Mouse (Mus musculus): ENCODE measurements around the gene Slc7a5. TPM values are rescaled to one million over a fixed set of nuclear protein-coding genes. Genes with fewer than 3 reads are reported as not detected.

Gene Slc7a5
- total and polyA plus RNA-seq, 3 experiments, result 32.6 to 141 (median 127) TPM

DNA sequence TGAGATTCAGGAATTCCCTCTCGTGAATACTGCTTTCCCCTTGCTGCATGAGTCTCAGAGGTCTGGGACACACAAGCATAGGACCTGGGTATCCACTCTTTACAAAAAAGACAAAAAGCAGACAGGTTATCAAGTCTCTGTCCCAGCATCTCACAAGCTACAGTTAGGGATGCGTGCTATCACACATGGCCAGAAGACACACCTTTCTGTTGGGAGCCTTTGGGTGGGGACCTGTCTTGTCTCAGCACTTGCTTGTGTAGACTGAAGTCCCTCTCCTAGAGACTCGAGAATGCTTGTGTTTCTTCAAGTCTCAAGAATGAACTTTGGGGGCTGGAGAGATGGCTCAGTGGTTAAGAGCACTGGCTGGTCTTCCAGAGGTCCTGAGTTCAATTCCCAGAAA lies 5.3 kb upstream of the Slc7a5 start:
- no peak for TF ChIP-seq CTCF (IDR thresholded peaks at IDR 0.05; ENCODE audit: low read depth, low read length)
- no peak for TF ChIP-seq POLR2AphosphoS5 (IDR thresholded peaks at IDR 0.05; ENCODE audit: insufficient replicate concordance, low read depth, low read length)
- no peak for TF ChIP-seq TAL1 (conservative IDR thresholded peaks at IDR 0.05; ENCODE audit: low read depth, low read length)
- no peak for TF ChIP-seq GATA1 (IDR thresholded peaks at IDR 0.05; ENCODE audit: borderline replicate concordance, low read length)
- no peak for TF ChIP-seq GATA2 (IDR thresholded peaks at IDR 0.05; ENCODE audit: borderline replicate concordance, low read depth, low read length)
- Histone ChIP-seq H3K36me3 (replicated peaks) (peaks cover 5% of the 10 kb centered on the region), H3K4me3 (ENCODE audit: low read depth, low read length) (no peak overlapping the region), H3K27me3 (ENCODE audit: insufficient read depth, low read length) (peaks cover 23% of the 10 kb centered on the region), H3K9me3 (replicated peaks) (no peaks in the 10 kb centered on the region), H3K4me1 (ENCODE audit: insufficient read depth, low read depth, low read length) (peaks cover 37% of the 10 kb centered on the region)
- DNase-seq (ENCODE audit: low spot score), result no peak
- ATAC-seq (ENCODE audit: extremely low read depth, insufficient number of reproducible peaks, low FRiP score, poor library complexity, severe bottlenecking), result no peak

DNA sequence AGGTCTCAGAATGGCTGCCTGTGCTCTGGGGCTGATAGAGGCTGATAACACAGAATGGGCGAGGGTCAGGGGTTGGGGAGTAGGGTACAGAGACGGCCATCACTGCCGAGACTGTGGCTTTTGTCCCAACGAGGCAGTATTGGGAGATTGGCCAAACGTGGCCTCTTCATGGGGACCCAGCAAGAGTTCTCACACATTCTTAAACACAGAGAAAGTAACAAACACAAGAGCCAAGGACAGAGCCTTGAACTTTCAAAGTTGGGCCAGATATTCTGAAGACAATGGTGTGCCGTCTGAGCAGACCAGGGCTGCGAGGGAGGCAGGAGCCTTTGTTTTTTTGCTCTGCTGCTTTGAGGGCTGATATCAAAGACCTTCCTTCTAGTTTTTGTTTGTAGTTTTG lies 4.5 kb upstream of the Slc7a5 start:
- H3K36me3 ChIP-seq (replicated peaks), result peaks cover 5% of the 10 kb centered on the region
- peaks cover 16% of the 10 kb centered on the region for H3K27me3 ChIP-seq (ENCODE audit: insufficient read depth, low read length)
- DNase-seq (ENCODE audit: low spot score) (no peak), ATAC-seq (ENCODE audit: extremely low read depth, insufficient number of reproducible peaks, low FRiP score, poor library complexity, severe bottlenecking) (no peak)
- peaks cover 42% of the 10 kb centered on the region for H3K4me1 ChIP-seq (ENCODE audit: insufficient read depth, low read depth, low read length)
- H3K4me3 ChIP-seq (ENCODE audit: low read depth, low read length), result no peak overlapping the region
- H3K9me3 ChIP-seq (replicated peaks), result no peaks in the 10 kb centered on the region
- TF ChIP-seq POLR2AphosphoS5 (IDR thresholded peaks at IDR 0.05; ENCODE audit: insufficient replicate concordance, low read depth, low read length), result no peak
- TF ChIP-seq GATA1 (IDR thresholded peaks at IDR 0.05; ENCODE audit: borderline replicate concordance, low read length), result no peak
- TF ChIP-seq TAL1 (conservative IDR thresholded peaks at IDR 0.05; ENCODE audit: low read depth, low read length), result no peak
- no peak for TF ChIP-seq GATA2 (IDR thresholded peaks at IDR 0.05; ENCODE audit: borderline replicate concordance, low read depth, low read length)
- TF ChIP-seq CTCF (IDR thresholded peaks at IDR 0.05; ENCODE audit: low read depth, low read length), result no peak

DNA sequence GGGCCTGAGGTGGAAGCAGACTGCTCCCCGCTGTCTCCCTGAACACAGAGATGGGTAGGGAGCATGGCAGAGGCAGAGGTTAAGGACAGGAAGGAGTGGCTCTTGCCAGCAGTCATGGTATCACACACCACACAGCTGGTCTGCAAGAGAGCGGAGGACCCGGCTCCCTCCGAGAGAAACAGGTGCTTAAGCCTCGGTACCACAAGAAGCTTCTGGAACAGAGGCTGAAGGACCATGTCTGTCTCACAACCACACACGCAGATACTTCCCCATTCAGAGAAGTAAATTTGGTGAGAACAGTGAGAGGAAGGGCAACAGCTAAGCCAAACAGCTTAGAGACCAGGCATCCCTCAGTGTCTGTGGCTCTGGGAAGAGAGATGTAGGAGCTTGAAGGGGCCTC lies 3.9 kb upstream of the Slc7a5 start:
- peaks cover 5% of the 10 kb centered on the region for H3K36me3 ChIP-seq (replicated peaks)
- H3K4me3 ChIP-seq (ENCODE audit: low read depth, low read length), result no peak overlapping the region
- H3K27me3 ChIP-seq (ENCODE audit: insufficient read depth, low read length), result peaks cover 15% of the 10 kb centered on the region
- DNase-seq (ENCODE audit: low spot score), result no peak
- TF ChIP-seq TAL1 (conservative IDR thresholded peaks at IDR 0.05; ENCODE audit: low read depth, low read length), result no peak
- no peak for TF ChIP-seq GATA1 (IDR thresholded peaks at IDR 0.05; ENCODE audit: borderline replicate concordance, low read length)
- TF ChIP-seq GATA2 (IDR thresholded peaks at IDR 0.05; ENCODE audit: borderline replicate concordance, low read depth, low read length), result no peak
- no peak for TF ChIP-seq POLR2AphosphoS5 (IDR thresholded peaks at IDR 0.05; ENCODE audit: insufficient replicate concordance, low read depth, low read length)
- no peak for TF ChIP-seq CTCF (IDR thresholded peaks at IDR 0.05; ENCODE audit: low read depth, low read length)
- ATAC-seq (ENCODE audit: extremely low read depth, insufficient number of reproducible peaks, low FRiP score, poor library complexity, severe bottlenecking), result no peak
- peaks cover 48% of the 10 kb centered on the region for H3K4me1 ChIP-seq (ENCODE audit: insufficient read depth, low read depth, low read length)
- H3K9me3 ChIP-seq (replicated peaks), result no peaks in the 10 kb centered on the region

DNA sequence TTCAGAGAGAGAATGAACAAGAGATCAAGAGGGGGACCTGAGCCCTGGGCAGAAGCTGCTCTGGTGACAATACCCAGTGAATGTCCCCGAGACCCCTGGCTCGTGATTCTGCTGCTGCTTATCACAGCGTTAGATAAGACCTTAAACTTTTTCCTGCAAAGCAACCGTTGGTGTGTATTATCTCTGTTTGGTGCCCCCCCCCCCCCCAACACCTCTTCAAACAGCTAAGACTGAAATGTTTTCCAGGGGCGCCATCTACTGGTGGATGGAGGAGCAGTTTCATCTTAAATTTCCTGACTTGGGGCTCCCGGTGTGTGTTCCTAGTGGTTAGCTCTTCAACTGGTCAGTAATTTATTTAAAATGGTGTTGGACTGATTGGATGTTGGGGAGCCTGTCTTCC lies 2.2 kb upstream of the Slc7a5 start:
- ATAC-seq (ENCODE audit: extremely low read depth, insufficient number of reproducible peaks, low FRiP score, poor library complexity, severe bottlenecking), result no peak
- TF ChIP-seq GATA2 (IDR thresholded peaks at IDR 0.05; ENCODE audit: borderline replicate concordance, low read depth, low read length) (no peak), POLR2AphosphoS5 (IDR thresholded peaks at IDR 0.05; ENCODE audit: insufficient replicate concordance, low read depth, low read length) (no peak), GATA1 (IDR thresholded peaks at IDR 0.05; ENCODE audit: borderline replicate concordance, low read length) (no peak), TAL1 (conservative IDR thresholded peaks at IDR 0.05; ENCODE audit: low read depth, low read length) (no peak), CTCF (IDR thresholded peaks at IDR 0.05; ENCODE audit: low read depth, low read length) (peak; percentile 34; the same call in 1 of the 2 replicates)
- peaks cover 8% of the 10 kb centered on the region; the same call in 1 of the 2 replicates for H3K27me3 ChIP-seq (ENCODE audit: insufficient read depth, low read length)
- H3K4me3 ChIP-seq (ENCODE audit: low read depth, low read length), result no peak overlapping the region; the same call in 1 of the 2 replicates
- H3K36me3 ChIP-seq (replicated peaks), result peaks cover 18% of the 10 kb centered on the region
- H3K9me3 ChIP-seq (replicated peaks), result no peaks in the 10 kb centered on the region
- peak; percentile 59 for DNase-seq (ENCODE audit: low spot score)
- peaks cover 64% of the 10 kb centered on the region for H3K4me1 ChIP-seq (ENCODE audit: insufficient read depth, low read depth, low read length)

DNA sequence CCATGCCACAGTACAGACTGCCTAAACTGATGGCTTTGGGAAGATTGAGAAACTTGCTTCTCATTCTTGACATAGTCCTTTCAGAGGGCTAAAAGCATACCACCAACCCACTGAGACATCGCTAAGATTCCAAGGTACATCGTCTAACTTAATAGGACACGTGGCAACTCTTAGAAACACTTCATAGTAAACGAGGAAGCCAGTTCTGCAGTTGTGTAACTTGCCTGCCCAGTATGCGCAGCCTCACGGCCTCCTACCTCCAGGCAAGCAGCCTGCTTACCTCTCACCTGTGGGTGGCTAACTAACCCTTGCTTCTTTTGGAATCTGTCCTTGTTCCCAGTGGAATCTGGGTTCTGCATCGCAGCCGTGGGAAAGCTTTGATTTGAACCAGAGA lies 1.7 kb upstream of the Slc7a5 start:
- ATAC-seq (ENCODE audit: extremely low read depth, insufficient number of reproducible peaks, low FRiP score, poor library complexity, severe bottlenecking), result no peak
- peaks cover 69% of the 10 kb centered on the region for H3K4me1 ChIP-seq (ENCODE audit: insufficient read depth, low read depth, low read length)
- H3K4me3 ChIP-seq (ENCODE audit: low read depth, low read length), result no peak overlapping the region; the same call in 1 of the 2 replicates
- no peaks in the 10 kb centered on the region for H3K9me3 ChIP-seq (replicated peaks)
- TF ChIP-seq CTCF (IDR thresholded peaks at IDR 0.05; ENCODE audit: low read depth, low read length) (no peak), GATA2 (IDR thresholded peaks at IDR 0.05; ENCODE audit: borderline replicate concordance, low read depth, low read length) (no peak), POLR2AphosphoS5 (IDR thresholded peaks at IDR 0.05; ENCODE audit: insufficient replicate concordance, low read depth, low read length) (no peak), TAL1 (conservative IDR thresholded peaks at IDR 0.05; ENCODE audit: low read depth, low read length) (no peak), GATA1 (IDR thresholded peaks at IDR 0.05; ENCODE audit: borderline replicate concordance, low read length) (no peak)
- DNase-seq (ENCODE audit: low spot score), result no peak
- peaks cover 23% of the 10 kb centered on the region for H3K36me3 ChIP-seq (replicated peaks)
- H3K27me3 ChIP-seq (ENCODE audit: insufficient read depth, low read length), result peaks cover 2% of the 10 kb centered on the region; the same call in 1 of the 2 replicates

DNA sequence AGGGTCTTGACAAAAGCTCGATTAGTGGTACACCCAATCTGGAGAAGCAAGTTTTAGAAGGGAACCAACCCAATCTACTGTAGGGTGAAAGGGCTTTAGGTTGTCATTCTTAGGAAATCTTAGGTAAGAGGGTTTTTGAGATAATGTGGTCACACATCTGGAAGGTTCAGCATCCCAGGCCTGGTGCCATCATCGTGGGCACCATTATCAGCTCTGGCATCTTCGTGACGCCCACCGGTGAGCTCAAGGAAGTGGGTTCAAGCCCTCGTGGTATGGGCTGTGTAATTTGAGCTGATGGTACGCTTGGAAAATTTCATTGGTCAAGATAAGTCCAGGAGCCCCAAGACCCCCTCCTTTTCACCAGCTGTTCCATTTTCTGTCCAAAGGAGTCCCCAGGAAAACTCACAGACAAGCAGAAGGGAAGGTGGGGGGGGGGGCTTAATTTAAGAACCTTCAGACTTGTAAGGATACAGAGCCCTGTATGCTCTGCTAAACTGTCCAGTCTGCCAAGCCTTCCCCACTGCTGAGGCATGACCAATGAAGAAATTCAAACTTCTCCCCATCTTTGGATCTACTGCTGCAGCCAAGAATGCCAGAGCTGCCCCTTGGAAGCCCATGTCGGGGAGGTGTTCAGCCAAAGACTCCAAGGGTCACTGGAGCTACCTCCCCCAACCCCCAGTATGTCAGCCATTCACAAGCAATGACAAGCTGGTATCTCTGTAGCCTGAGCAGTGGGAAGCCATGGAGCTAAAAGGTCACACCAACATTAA lies 1.1 kb upstream of the Slc7a5 start:
- Histone ChIP-seq H3K27me3 (ENCODE audit: insufficient read depth, low read length) (no peaks in the 10 kb centered on the region; the same call in 1 of the 2 replicates), H3K4me1 (ENCODE audit: insufficient read depth, low read depth, low read length) (peaks cover 75% of the 10 kb centered on the region), H3K9me3 (replicated peaks) (no peaks in the 10 kb centered on the region), H3K36me3 (replicated peaks) (peaks cover 29% of the 10 kb centered on the region), H3K4me3 (ENCODE audit: low read depth, low read length) (peak overlapping the region; percentile 100)
- no peak for ATAC-seq (ENCODE audit: extremely low read depth, insufficient number of reproducible peaks, low FRiP score, poor library complexity, severe bottlenecking)
- TF ChIP-seq POLR2AphosphoS5 (IDR thresholded peaks at IDR 0.05; ENCODE audit: insufficient replicate concordance, low read depth, low read length), result no peak
- no peak for TF ChIP-seq GATA2 (IDR thresholded peaks at IDR 0.05; ENCODE audit: borderline replicate concordance, low read depth, low read length)
- no peak for TF ChIP-seq TAL1 (conservative IDR thresholded peaks at IDR 0.05; ENCODE audit: low read depth, low read length)
- TF ChIP-seq GATA1 (IDR thresholded peaks at IDR 0.05; ENCODE audit: borderline replicate concordance, low read length), result no peak
- no peak for TF ChIP-seq CTCF (IDR thresholded peaks at IDR 0.05; ENCODE audit: low read depth, low read length)
- DNase-seq (ENCODE audit: low spot score), result no peak

Data from G1E (cell line).